Mouse (Mus musculus) heart, embryonic 16.5 days (tissue): ENCODE measurements around the gene Arrdc2. TPM values are rescaled to one million over a fixed set of nuclear protein-coding genes. Genes with fewer than 3 reads are reported as not detected.

Experiments
- ATAC-seq: fragments of 200-750 bp; cut with Nextera tagmentation; replicated peaks from 2 replicates; pipeline ENCODE4 v1.8.0; 2017; ENCODE audit warnings: moderate number of reproducible peaks; ENCODE audit not compliant: insufficient read depth, low FRiP score; ENCODE audit errors: extremely low read depth
- H3K27ac ChIP-seq: fragments of 300-500 bp; sonication (generic); 2 replicates; pipeline ENCODE4 v1.5.1; 2014; ENCODE audit warnings: mild to moderate bottlenecking, low read length, control low read depth, moderate library complexity
- H3K27me3 ChIP-seq: fragments of 300-500 bp; sonication (generic); 2 replicates; pipeline ENCODE4 v1.6.1; 2014; ENCODE audit warnings: low read length, mixed read lengths; ENCODE audit not compliant: control insufficient read depth, insufficient read depth
- H3K36me3 ChIP-seq: fragments of 300-500 bp; sonication (generic); 2 replicates; pipeline ENCODE4 v1.6.1; 2014; ENCODE audit not compliant: control insufficient read depth, insufficient read depth
- H3K4me1 ChIP-seq: fragments of 300-500 bp; sonication (generic); 2 replicates; pipeline ENCODE4 v1.6.1; 2014; ENCODE audit warnings: low read length, mixed read lengths; ENCODE audit not compliant: control insufficient read depth, insufficient read depth
- H3K4me2 ChIP-seq: fragments of 300-500 bp; sonication (generic); 2 replicates; pipeline ENCODE4 v1.6.1; 2014; ENCODE audit warnings: low read depth, mild to moderate bottlenecking, control low read depth, low read length
- H3K4me3 ChIP-seq: fragments of 300-500 bp; sonication (generic); 2 replicates; pipeline ENCODE4 v1.5.1; 2014; ENCODE audit warnings: mild to moderate bottlenecking, control low read depth, low read length
- H3K9ac ChIP-seq: fragments of 300-500 bp; sonication (generic); 2 replicates; pipeline ENCODE4 v1.6.1; 2014; ENCODE audit warnings: low read length, control low read depth
- H3K9me3 ChIP-seq: fragments of 300-500 bp; sonication (generic); replicated peaks from 2 replicates; pipeline ENCODE4 v1.6.1; 2016; ENCODE audit warnings: low read length; ENCODE audit not compliant: control insufficient read depth
- WGBS: fragments of 180-500 bp; shearing (Covaris S2); extraction: QIAGEN DNeasy Blood & Tissue Kit; methylation state at CpG from one replicate; pipeline ENCODE4 v1.1.7; 2014; 5-methylcytosine and 5-hydroxymethylcytosine counted together
- polyA plus RNA-seq: library from polyadenylated mRNA; unstranded; fragments of >200 nt; fragmentation: Nextera tagmentation; extraction: Ambion mirVana; gene quantifications from 2 replicates; pipeline ENCODE4 v1.2.1, GENCODE M21; 2015

Gene Arrdc2
- polyA plus RNA-seq, 1 experiment from 2014 or later, result 3.7 TPM

- H3K27me3 ChIP-seq, result peaks cover 15% of the 10 kb centered on the region
- H3K9me3 ChIP-seq, result no peaks in the 10 kb centered on the region
- no peak for ATAC-seq
- no peak overlapping the region for H3K4me2 ChIP-seq
- no peak overlapping the region for H3K27ac ChIP-seq
- no peak overlapping the region for H3K4me3 ChIP-seq
- peak overlapping the region; percentile 67; the same call in 1 of the 2 replicates for H3K9ac ChIP-seq
- H3K4me1 ChIP-seq, result peaks cover 33% of the 10 kb centered on the region
- WGBS, result 85% methylated on average over 7 of the region's 7 CpGs
- H3K36me3 ChIP-seq, result no peaks in the 10 kb centered on the region
Measured at GRCm38 (mm10) chr8:70866566-70866965, 27.0 kb upstream of the Arrdc2 start.

- Histone ChIP-seq H3K4me3 (peak overlapping the region; percentile 65), H3K27me3 (peaks cover 19% of the 10 kb centered on the region), H3K27ac (peak overlapping the region; percentile 77), H3K36me3 (no peaks in the 10 kb centered on the region), H3K9me3 (no peaks in the 10 kb centered on the region), H3K4me2 (peak overlapping the region; percentile 79), H3K9ac (peak overlapping the region; percentile 67), H3K4me1 (peaks cover 33% of the 10 kb centered on the region)
- WGBS, result 7% methylated on average over 12 of the region's 12 CpGs
- ATAC-seq, result peak; percentile 3; the same call in 1 of the 2 replicates
Measured at GRCm38 (mm10) chr8:70866001-70866520, 26.5 kb upstream of the Arrdc2 start.

- H3K27ac ChIP-seq, result peak overlapping the region; percentile 83
- under 1% methylated on average over 46 of the region's 46 CpGs for WGBS
- H3K4me2 ChIP-seq, result peak overlapping the region; percentile 79
- H3K4me3 ChIP-seq, result peak overlapping the region; percentile 65
- H3K4me1 ChIP-seq, result peaks cover 33% of the 10 kb centered on the region
- peak; percentile 87 for ATAC-seq
- H3K27me3 ChIP-seq, result peaks cover 19% of the 10 kb centered on the region
- no peaks in the 10 kb centered on the region for H3K9me3 ChIP-seq
- H3K36me3 ChIP-seq, result no peaks in the 10 kb centered on the region
- peak overlapping the region; percentile 73 for H3K9ac ChIP-seq
Measured at GRCm38 (mm10) chr8:70865350-70866000, 26.0 kb upstream of the Arrdc2 start.

GRCm38 (mm10) chr8:70864712-70865221 lies 25.2 kb upstream of the Arrdc2 start:
- H3K4me3 ChIP-seq, result peak overlapping the region; percentile 65
- H3K36me3 ChIP-seq, result no peaks in the 10 kb centered on the region
- ATAC-seq, result peak; percentile 8; the same call in 1 of the 2 replicates
- peak overlapping the region; percentile 79 for H3K4me2 ChIP-seq
- H3K9ac ChIP-seq, result peak overlapping the region; percentile 73
- no peaks in the 10 kb centered on the region for H3K9me3 ChIP-seq
- H3K27ac ChIP-seq, result peak overlapping the region; percentile 83
- 2% methylated on average over 24 of the region's 24 CpGs for WGBS
- peaks cover 33% of the 10 kb centered on the region for H3K4me1 ChIP-seq
- H3K27me3 ChIP-seq, result peaks cover 19% of the 10 kb centered on the region

- no peaks in the 10 kb centered on the region for H3K36me3 ChIP-seq
- H3K4me2 ChIP-seq, result peak overlapping the region; percentile 79
- H3K27me3 ChIP-seq, result peaks cover 19% of the 10 kb centered on the region
- peaks cover 30% of the 10 kb centered on the region for H3K4me1 ChIP-seq
- ATAC-seq, result no peak
- H3K4me3 ChIP-seq, result peak overlapping the region; percentile 65
- peak overlapping the region; percentile 83 for H3K27ac ChIP-seq
- H3K9ac ChIP-seq, result peak overlapping the region; percentile 78
- WGBS, result 1% methylated on average over 46 of the region's 46 CpGs
- H3K9me3 ChIP-seq, result no peaks in the 10 kb centered on the region
Measured at GRCm38 (mm10) chr8:70863956-70864711, 24.6 kb upstream of the Arrdc2 start.

- WGBS, result 1% methylated on average over 55 of the region's 55 CpGs
- H3K4me2 ChIP-seq, result peak within 1 kb of the TSS; percentile 79
- peaks cover 21% of the 10 kb centered on the region for H3K4me1 ChIP-seq
- H3K4me3 ChIP-seq, result peak within 1 kb of the TSS; percentile 65
- H3K27ac ChIP-seq, result peak within 1 kb of the TSS; percentile 83
- peaks cover 19% of the 10 kb centered on the region for H3K27me3 ChIP-seq
- H3K36me3 ChIP-seq, result no peaks in the 10 kb centered on the region
- no peaks in the 10 kb centered on the region for H3K9me3 ChIP-seq
- H3K9ac ChIP-seq, result peak within 1 kb of the TSS; percentile 78
- no peak for ATAC-seq
Measured at GRCm38 (mm10) chr8:70862824-70863641, 23.5 kb upstream of the Arrdc2 start, which contains the start of gene Kcnn1. Gene Kcnn1 (minus strand): TSS chr8:70863258.

- H3K4me1 ChIP-seq, result peaks cover 7% of the 10 kb centered on the region
- 38% methylated on average over 4 of the region's 4 CpGs for WGBS
Measured at GRCm38 (mm10) chr8:70857516-70857915, 18.0 kb upstream of the Arrdc2 start.

GRCm38 (mm10) chr8:70856541-70857197 lies 17.1 kb upstream of the Arrdc2 start:
- peak overlapping the region; percentile 86 for H3K4me2 ChIP-seq
- peak overlapping the region; percentile 74 for H3K9ac ChIP-seq
- no peak overlapping the region for H3K27ac ChIP-seq
- peak; percentile 77 for ATAC-seq
- H3K4me3 ChIP-seq, result peak overlapping the region; percentile 55
- H3K4me1 ChIP-seq, result peaks cover 7% of the 10 kb centered on the region
- H3K27me3 ChIP-seq, result peaks cover 5% of the 10 kb centered on the region
- H3K36me3 ChIP-seq, result no peaks in the 10 kb centered on the region
- H3K9me3 ChIP-seq, result no peaks in the 10 kb centered on the region
- 9% methylated on average over 32 of the region's 33 CpGs for WGBS

More at GRCm38 (mm10) chr8:70857516-70857915, 18.0 kb upstream of the Arrdc2 start:
- Histone ChIP-seq H3K4me3 (no peak overlapping the region), H3K36me3 (no peaks in the 10 kb centered on the region), H3K9me3 (no peaks in the 10 kb centered on the region), H3K27ac (no peak overlapping the region), H3K9ac (no peak overlapping the region), H3K4me2 (no peak overlapping the region), H3K27me3 (peaks cover 12% of the 10 kb centered on the region)
- no peak for ATAC-seq
